ENCODE assay signal across 13 mouse cellular contexts in genomic region chr1:179919656-179920436, GRCm38 (mm10). TPM values are rescaled to one million over a fixed set of nuclear protein-coding genes. Genes with fewer than 3 reads are reported as not detected.
A peak's percentile ranks its signal among the peaks of the same experiment; 100 is the strongest.
DNase-seq lines count a peak whose midpoint lies in the region; ATAC-seq and TF ChIP-seq lines count a peak whose summit lies in the region.
"Had no signal": no experiment of that assay in that cellular context is flagged by ENCODE, and none has a peak within 500 bp of the region (broad histone marks: within the 10 kb centered on the region; RNA-seq: fewer than 3 reads in every experiment).

No protein-coding gene starts in this region.

- H3K9ac ChIP-seq in hindbrain, postnatal 0 days (replicated peaks; ENCODE audit: low read length) = no peak overlapping the region
- H3K9ac ChIP-seq in hindbrain, embryonic 11.5 days (ENCODE audit: low read depth, low read length) = no peak overlapping the region
- H3K9ac ChIP-seq: liver, embryonic 13.5 days; neural tube, embryonic 13.5 days had no signal

- DNase-seq in hindbrain, postnatal 0 days (ENCODE audit: low spot score) = peak; percentile 30
- DNase-seq in hindbrain, embryonic 11.5 days (ENCODE audit: low spot score) = no peak
- DNase-seq in spleen, postnatal 4 days (ENCODE audit: low spot score in 2 of 2) = peak; percentile 9 to 42
- DNase-seq in spleen, adult 12 weeks (ENCODE audit: low spot score) = no peak
- peak; percentile 87 to 88 for DNase-seq in cerebellum, postnatal 14 days
- no peak for DNase-seq in left cerebral cortex, postnatal 10 days (ENCODE audit: extremely low spot score in 1 of 2, low spot score in 2 of 2)
- DNase-seq in testis, postnatal 14 days (ENCODE audit: low spot score) = no peak
- DNase-seq: kidney, postnatal 4 days; liver, embryonic 13.5 days; retina, postnatal 1 day; thymus, adult 2 months had no signal

- TF ChIP-seq CTCF in hindbrain, postnatal 0 days (IDR thresholded peaks at IDR 0.05; ENCODE audit: low read depth) = no peak

- ATAC-seq in hindbrain, postnatal 0 days = no peak
- no peak for ATAC-seq in hindbrain, embryonic 11.5 days (ENCODE audit: low FRiP score)

- no peak overlapping the region for H3K4me2 ChIP-seq in hindbrain, postnatal 0 days (ENCODE audit: low read depth, low read length)
- no peak overlapping the region for H3K4me2 ChIP-seq in hindbrain, embryonic 11.5 days (replicated peaks; ENCODE audit: low read depth, low read length)
- H3K4me2 ChIP-seq: liver, embryonic 13.5 days; neural tube, embryonic 13.5 days had no signal

- H3K4me1 ChIP-seq in hindbrain, postnatal 0 days (ENCODE audit: insufficient read depth, low read length) = no peaks in the 10 kb centered on the region
- no peaks in the 10 kb centered on the region for H3K4me1 ChIP-seq in hindbrain, embryonic 11.5 days (replicated peaks; ENCODE audit: control insufficient read depth, insufficient read depth, low read length)
- H3K4me1 ChIP-seq: liver, embryonic 13.5 days; neural tube, embryonic 13.5 days had no signal

- intact Hi-C loops in left cerebral cortex, postnatal 10 days (cut with DNase I) = no loop called here

- H3K27ac ChIP-seq in hindbrain, postnatal 0 days = no peak overlapping the region
- no peak overlapping the region for H3K27ac ChIP-seq in hindbrain, embryonic 11.5 days (ENCODE audit: low read depth, low read length)
- H3K27ac ChIP-seq: liver, embryonic 13.5 days; neural tube, embryonic 13.5 days had no signal

- H3K9me3 ChIP-seq in hindbrain, postnatal 0 days (ENCODE audit: low read length) = no peaks in the 10 kb centered on the region
- H3K9me3 ChIP-seq in hindbrain, embryonic 11.5 days (ENCODE audit: control insufficient read depth, low read length) = no peaks in the 10 kb centered on the region
- H3K9me3 ChIP-seq: liver, embryonic 13.5 days; neural tube, embryonic 13.5 days had no signal

- WGBS in hindbrain, postnatal 0 days = 64% methylated on average over 8 of the region's 8 CpGs
- 92% methylated on average over 8 of the region's 8 CpGs for WGBS in hindbrain, embryonic 11.5 days

- no peaks in the 10 kb centered on the region for H3K27me3 ChIP-seq in hindbrain, postnatal 0 days (ENCODE audit: insufficient read depth, low read length)
- H3K27me3 ChIP-seq in hindbrain, embryonic 11.5 days (ENCODE audit: control insufficient read depth, insufficient read depth, low read length) = no peaks in the 10 kb centered on the region
- H3K27me3 ChIP-seq: neural tube, embryonic 13.5 days had no signal

- H3K4me3 ChIP-seq in hindbrain, postnatal 0 days (ENCODE audit: low read length) = no peak overlapping the region
- H3K4me3 ChIP-seq in hindbrain, embryonic 11.5 days (ENCODE audit: low read depth, low read length) = no peak overlapping the region
- H3K4me3 ChIP-seq: erythroblast, embryonic 14.5 days; liver, embryonic 13.5 days; neural tube, embryonic 13.5 days had no signal

- no peaks in the 10 kb centered on the region for H3K36me3 ChIP-seq in hindbrain, postnatal 0 days (ENCODE audit: insufficient read depth, low read length)
- H3K36me3 ChIP-seq in hindbrain, embryonic 11.5 days (ENCODE audit: control insufficient read depth, insufficient read depth, low read length) = no peaks in the 10 kb centered on the region
- H3K36me3 ChIP-seq: liver, embryonic 13.5 days; neural tube, embryonic 13.5 days had no signal

RNA-seq across cellular contexts. Expression of gene Cdc42bpa, which starts 40.4 kb away (rescaled TPM):
- 84.3 and 90.9 TPM in 2 replicates for total RNA-seq in hindbrain, postnatal 0 days (2014; rRNA removed)
- polyA plus RNA-seq in hindbrain, postnatal 0 days (2015; fragmentation: Nextera tagmentation; extraction: Ambion mirVana) = 29.1 and 36.1 TPM in 2 replicates
- polyA plus RNA-seq in hindbrain, embryonic 11.5 days (2014; fragmentation: Nextera tagmentation; extraction: Ambion mirVana) = 12.8 and 21.8 TPM in 2 replicates
- total RNA-seq in left cerebral cortex, postnatal 10 days (2021) = 100 to 1,000 TPM; 218 to 229 TPM

Comparison
In these comparisons a context has a peak if more than half of its experiments do, and no peak if none do; other contexts are left out.
1. DNase-seq: peak in hindbrain, postnatal 0 days (single experiment), spleen, postnatal 4 days (2 of 2) and cerebellum, postnatal 14 days (2 of 2); none in hindbrain, embryonic 11.5 days (single experiment), spleen, adult 12 weeks (single experiment), left cerebral cortex, postnatal 10 days (0 of 2) and testis, postnatal 14 days (single experiment).